Mouse (Mus musculus) limb, embryonic 14.5 days (tissue): ENCODE measurements around the gene Dlx1. TPM values are rescaled to one million over a fixed set of nuclear protein-coding genes. Genes with fewer than 3 reads are reported as not detected.

ENCODE experiments used
- ATAC-seq: fragments of 200-750 bp; cut with Nextera tagmentation; 2 replicates; pipeline ENCODE4 v1.8.0; 2017; ENCODE audit warnings: low read depth, moderate number of reproducible peaks, moderate TSS enrichment; ENCODE audit not compliant: low FRiP score
- DNase-seq: peaks from one replicate; pipeline ENCODE4 v3.0.0-alpha.2; 2015; ENCODE audit warnings: low spot score
- H3K27ac ChIP-seq: fragments of 300-500 bp; sonication (generic); replicated peaks from 2 replicates; pipeline ENCODE4 v1.5.1; 2014; ENCODE audit warnings: low read depth, mild to moderate bottlenecking, low read length, moderate library complexity, mixed read lengths
- H3K27me3 ChIP-seq: fragments of 300-500 bp; sonication (generic); 2 replicates; pipeline ENCODE4 v1.6.1; 2014; ENCODE audit warnings: low read length, mixed read lengths; ENCODE audit not compliant: control insufficient read depth, insufficient read depth
- H3K36me3 ChIP-seq: fragments of 300-500 bp; sonication (generic); 2 replicates; pipeline ENCODE4 v1.6.1; 2014; ENCODE audit warnings: mild to moderate bottlenecking, low read length, moderate library complexity, mixed read lengths; ENCODE audit not compliant: control insufficient read depth, insufficient read depth
- H3K4me1 ChIP-seq: fragments of 300-500 bp; sonication (generic); 2 replicates; pipeline ENCODE4 v1.6.1; 2014; ENCODE audit warnings: antibody characterized with exemption, low read length, mixed read lengths; ENCODE audit not compliant: control insufficient read depth, insufficient read depth
- H3K4me2 ChIP-seq: fragments of 300-500 bp; sonication (generic); replicated peaks from 2 replicates; pipeline ENCODE4 v1.6.1; 2014; ENCODE audit warnings: low read depth, mild to moderate bottlenecking, low read length, moderate library complexity; ENCODE audit not compliant: severe bottlenecking
- H3K4me3 ChIP-seq: fragments of 300-500 bp; sonication (generic); replicated peaks from 2 replicates; pipeline ENCODE4 v1.5.1; 2014; ENCODE audit warnings: low read length
- H3K9ac ChIP-seq: fragments of 300-500 bp; sonication (generic); 2 replicates; pipeline ENCODE4 v1.6.1; 2014; ENCODE audit warnings: mild to moderate bottlenecking, low read depth, low read length, moderate library complexity; ENCODE audit not compliant: severe bottlenecking
- H3K9me3 ChIP-seq: fragments of 300-500 bp; sonication (generic); 2 replicates; pipeline ENCODE4 v1.6.1; 2016; ENCODE audit warnings: low read length; ENCODE audit not compliant: control insufficient read depth
- POLR2A ChIP-seq: fragments of 200-500 bp; IDR thresholded peaks from 2 replicates; pipeline ENCODE4 v1.8.0; 2012; ENCODE audit warnings: inconsistent platforms, mild to moderate bottlenecking, moderate library complexity, borderline replicate concordance; ENCODE audit not compliant: insufficient read depth, insufficient read length; ENCODE audit errors: extremely low read depth
- WGBS: fragments of 180-500 bp; shearing (Covaris S2); extraction: QIAGEN DNeasy Blood & Tissue Kit; methylation state at CpG from one replicate; pipeline ENCODE4 v1.1.7; 2014; 5-methylcytosine and 5-hydroxymethylcytosine counted together
- polyA plus RNA-seq, 2 experiments: library from polyadenylated mRNA; depleted of rRNA in 1 of 2; stranded (reverse) in 1 of 2; unstranded in 1 of 2; fragments of >200 nt; fragmentation: Nextera tagmentation in 1 of 2; extraction: Ambion mirVana in 1 of 2; gene quantifications; 2 replicates each; pipeline versions ENCODE4 v1.2.1 to v1.2.3; 2012 to 2014

Dlx1 gene
- polyA plus RNA-seq, 2 experiments: 4.1 to 4.3 TPM

- Histone ChIP-seq H3K27me3 (no peaks in the 10 kb centered on the region), H3K4me1 (no peaks in the 10 kb centered on the region), H3K4me2 (no peak overlapping the region), H3K9ac (no peak overlapping the region), H3K27ac (no peak overlapping the region), H3K36me3 (no peaks in the 10 kb centered on the region), H3K9me3 (no peaks in the 10 kb centered on the region), H3K4me3 (no peak overlapping the region)
- no peak for ATAC-seq
- no peak for TF ChIP-seq POLR2A
- DNase-seq: no peak
Observed at GRCm38 (mm10) chr2:71491295-71491694, 36.6 kb upstream of the Dlx1 start.

- Histone ChIP-seq H3K9me3 (no peaks in the 10 kb centered on the region), H3K36me3 (no peaks in the 10 kb centered on the region), H3K27ac (no peak overlapping the region), H3K4me3 (no peak overlapping the region), H3K4me2 (no peak overlapping the region), H3K27me3 (no peaks in the 10 kb centered on the region), H3K4me1 (peaks cover 9% of the 10 kb centered on the region; the same call in 1 of the 2 replicates), H3K9ac (no peak overlapping the region)
- ATAC-seq (no peak), DNase-seq (no peak)
- no peak for TF ChIP-seq POLR2A
- WGBS: 73% methylated on average over 12 of the region's 12 CpGs
Observed at GRCm38 (mm10) chr2:71493161-71493683, 34.7 kb upstream of the Dlx1 start.

- H3K4me2 ChIP-seq: no peak overlapping the region
- no peak for TF ChIP-seq POLR2A
- no peak overlapping the region for H3K27ac ChIP-seq
- DNase-seq (no peak), ATAC-seq (no peak)
- no peaks in the 10 kb centered on the region for H3K9me3 ChIP-seq
- WGBS: 80% methylated on average over 10 of the region's 10 CpGs
- H3K36me3 ChIP-seq: no peaks in the 10 kb centered on the region
- H3K9ac ChIP-seq: no peak overlapping the region
- no peaks in the 10 kb centered on the region for H3K27me3 ChIP-seq
- H3K4me3 ChIP-seq: no peak overlapping the region
- H3K4me1 ChIP-seq: peaks cover 14% of the 10 kb centered on the region
Observed at GRCm38 (mm10) chr2:71494503-71494902, 33.4 kb upstream of the Dlx1 start.

GRCm38 (mm10) chr2:71494971-71495370, 32.9 kb upstream of the Dlx1 start:
- H3K9me3 ChIP-seq: no peaks in the 10 kb centered on the region
- H3K27ac ChIP-seq: no peak overlapping the region
- no peak for DNase-seq
- H3K9ac ChIP-seq: no peak overlapping the region
- no peak overlapping the region for H3K4me2 ChIP-seq
- no peak for ATAC-seq
- no peaks in the 10 kb centered on the region for H3K36me3 ChIP-seq
- no peaks in the 10 kb centered on the region for H3K27me3 ChIP-seq
- WGBS: 44% methylated on average over 4 of the region's 4 CpGs
- H3K4me3 ChIP-seq: no peak overlapping the region
- H3K4me1 ChIP-seq: peaks cover 19% of the 10 kb centered on the region
- no peak for TF ChIP-seq POLR2A

DNA sequence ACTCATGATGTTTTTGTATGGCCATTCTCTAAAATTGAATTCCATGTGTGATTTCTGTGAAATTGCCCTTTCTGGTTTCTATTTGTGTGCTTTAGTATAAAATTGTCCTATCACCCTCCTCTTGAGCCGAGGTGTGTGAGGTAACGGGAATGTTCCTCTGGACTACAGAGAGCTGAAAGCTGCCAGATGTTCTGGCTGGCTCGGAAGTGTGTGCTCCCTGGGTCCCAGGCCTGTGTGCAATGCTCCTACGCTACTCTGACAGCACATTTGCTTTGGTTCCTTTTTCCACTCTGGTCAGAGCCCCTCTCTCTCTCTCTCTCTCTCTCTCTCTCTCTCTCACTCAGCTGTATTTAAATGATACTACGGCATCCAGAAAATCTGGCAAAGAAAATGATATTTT, 30.7 kb upstream of the Dlx1 start:
- peak; percentile 68; the same call in 1 of the 2 replicates for ATAC-seq
- peaks cover 20% of the 10 kb centered on the region for H3K4me1 ChIP-seq
- DNase-seq: peak; percentile 77
- no peak overlapping the region for H3K4me3 ChIP-seq
- no peaks in the 10 kb centered on the region for H3K27me3 ChIP-seq
- H3K9ac ChIP-seq: no peak overlapping the region
- H3K9me3 ChIP-seq: no peaks in the 10 kb centered on the region
- H3K27ac ChIP-seq: 0 out of 2 replicates have a peak overlapping the region, but pooled peaks have one; percentile 28
- no peak for TF ChIP-seq POLR2A
- H3K4me2 ChIP-seq: no peak overlapping the region
- H3K36me3 ChIP-seq: no peaks in the 10 kb centered on the region
- WGBS: 10% methylated on average over 5 of the region's 5 CpGs
